Mouse (Mus musculus): ENCODE measurements around the gene Nr2f2.

- no peak for TF ChIP-seq GATA1 (IDR thresholded peaks at IDR 0.05; ENCODE audit: borderline replicate concordance, low read length)
- no peak for TF ChIP-seq FLI1 (IDR thresholded peaks at IDR 0.05; ENCODE audit: low read length)
These were observed 26.4 kb downstream of the Nr2f2 start for GRCm38 (mm10) chr7:70339998-70340630.
